Mouse (Mus musculus) CH12F3 (cell line): ENCODE measurements around the gene Nampt.

ENCODE experiments used
- in situ Hi-C: fragments of 300-500 bp; cut with MboI; formaldehyde crosslinking; loops from 2 replicates; pipeline ENCODE4 v1.14.3; 2020; ENCODE audit warnings: low sequenced_read_pairs

Gene Nampt

DNA sequence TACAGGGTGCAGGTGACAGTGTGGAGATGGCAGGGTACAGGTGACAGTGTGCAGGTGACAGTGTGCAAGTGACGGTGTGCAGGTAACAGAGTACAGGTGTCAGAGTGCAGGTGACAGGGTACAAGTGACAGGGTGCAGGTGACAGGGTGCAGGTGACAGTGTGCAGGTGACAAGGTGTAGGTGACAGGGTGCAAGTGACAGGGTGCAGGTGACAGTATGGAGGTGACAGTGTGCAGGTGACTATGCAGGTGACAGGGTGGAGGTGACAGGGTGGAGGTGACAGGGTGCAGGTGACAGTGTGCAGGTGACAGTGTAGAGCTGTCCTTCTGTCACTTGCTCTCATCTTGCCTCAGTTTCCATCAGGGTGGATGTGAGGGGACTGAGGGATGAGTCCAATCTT, 76.5 kb downstream of the Nampt start:
- in situ Hi-C loops = loop anchor here (10.0 to 25.0 kb wide), 2 partner anchors 261 to 609 kb away; no protein-coding TSS in a partner anchor

DNA sequence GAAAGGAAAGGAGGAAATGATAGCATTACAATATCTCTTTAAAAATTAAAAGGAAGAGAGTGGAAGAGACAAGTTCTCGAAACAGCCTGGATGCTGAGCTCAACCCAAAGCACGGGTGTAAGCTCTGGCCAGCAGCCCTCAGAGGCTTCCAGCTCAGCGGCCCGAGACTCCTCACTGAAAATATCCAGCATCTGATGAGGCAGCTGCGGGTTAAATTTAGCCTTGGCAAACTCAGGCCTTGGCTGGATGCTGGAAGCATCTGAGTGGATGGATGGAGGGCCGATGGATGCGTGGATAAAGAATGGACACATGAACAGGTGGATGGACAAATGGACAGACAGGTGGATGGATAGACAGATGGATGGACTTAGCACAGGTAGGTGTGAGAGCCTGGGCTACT, 77.2 kb downstream of the Nampt start:
- in situ Hi-C loops = loop anchor here (10.0 to 25.0 kb wide), 2 partner anchors 262 to 609 kb away; no protein-coding TSS in a partner anchor

DNA sequence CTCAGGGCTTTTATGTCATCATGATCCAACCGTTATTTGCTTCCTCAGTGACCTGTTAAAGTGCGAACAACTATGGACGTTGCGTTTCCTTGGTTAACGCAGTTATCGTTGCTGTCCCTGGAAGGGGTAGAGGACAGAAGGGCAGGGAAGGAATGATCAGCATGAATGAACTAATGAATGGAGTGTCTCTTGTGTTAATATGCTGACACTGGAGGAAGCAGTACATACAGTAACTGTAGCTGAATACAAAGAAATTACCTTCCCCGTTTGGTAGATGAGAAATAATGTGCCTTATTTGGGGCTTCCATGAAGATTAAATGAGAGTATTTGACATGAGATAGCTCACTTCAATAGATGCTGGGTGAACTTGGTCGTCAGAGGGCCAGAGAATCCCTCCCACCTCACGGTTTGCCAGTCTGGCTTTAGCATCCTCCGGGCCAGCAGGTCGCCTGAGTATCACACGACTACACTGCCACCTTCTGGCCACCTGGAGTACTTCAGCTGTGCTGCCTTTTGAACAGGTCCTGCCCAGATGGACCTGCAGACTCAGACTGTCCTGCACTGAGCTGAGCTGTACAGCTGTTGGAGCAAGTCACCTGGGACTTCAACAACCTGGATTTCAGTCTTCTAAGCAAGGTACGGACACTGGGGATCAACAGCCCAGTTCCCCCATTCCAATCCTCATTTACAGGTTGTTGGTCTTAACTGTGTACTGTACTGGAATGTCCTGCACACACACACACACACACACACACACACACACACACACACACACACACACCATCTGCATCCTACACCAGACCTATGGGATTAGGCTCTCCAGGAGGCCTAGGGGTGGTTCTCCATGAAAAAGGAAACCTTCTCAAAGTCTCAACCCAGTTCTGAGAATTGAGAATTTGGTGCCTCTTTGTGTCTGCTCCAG, 78.1 kb downstream of the Nampt start:
- in situ Hi-C loops = loop anchor here (10.0 to 25.0 kb wide), 2 partner anchors 263 to 610 kb away; no protein-coding TSS in a partner anchor

DNA sequence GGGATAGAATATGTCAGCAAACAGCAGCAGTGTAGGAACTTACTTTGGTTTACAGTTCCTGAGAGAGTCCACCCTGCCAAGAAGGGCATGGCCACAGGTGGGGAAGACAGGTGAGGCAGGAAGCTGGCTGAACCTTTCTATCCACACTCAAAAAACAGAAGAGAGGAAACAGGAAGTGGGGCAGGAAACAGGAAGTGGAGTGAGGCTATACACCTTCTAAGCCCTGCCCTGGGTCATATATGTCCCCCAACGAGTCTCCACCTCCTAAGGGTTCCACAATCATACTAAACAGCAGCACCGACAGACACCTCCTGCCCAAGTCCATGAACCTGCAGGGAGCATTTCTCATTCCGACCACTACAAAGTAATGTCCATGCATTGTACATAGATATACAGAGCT, 81.7 kb downstream of the Nampt start:
- in situ Hi-C loops = loop anchor here (25.0 kb wide), 1 partner anchor 111 kb away; no protein-coding TSS in a partner anchor
